Mouse (Mus musculus) heart, postnatal 0 days (tissue): ENCODE measurements at regions not wholly inside any gene's neighbourhood (a gene's known extent, or its start where the extent isn't known, plus 50 kb on each side); places are given as distances from the start of the nearest gene placed in this dataset.

Source experiments
- ATAC-seq: fragments of 200-750 bp; cut with Nextera tagmentation; 2 replicates; pipeline ENCODE4 v1.8.0; 2017; ENCODE audit warnings: low read depth, moderate number of reproducible peaks, moderate library complexity; ENCODE audit not compliant: insufficient read depth
- DNase-seq: peaks from one replicate; pipeline ENCODE4 v3.0.0-alpha.2; 2016; ENCODE audit warnings: low spot score
- H3K27ac ChIP-seq: fragments of 300-500 bp; sonication (generic); 2 replicates; pipeline ENCODE4 v1.5.1; 2014; ENCODE audit warnings: low read depth, mild to moderate bottlenecking
- H3K27me3 ChIP-seq: fragments of 300-500 bp; sonication (generic); 2 replicates; pipeline ENCODE4 v1.6.1; 2014; ENCODE audit warnings: low read length, mixed read lengths; ENCODE audit not compliant: control insufficient read depth, insufficient read depth
- H3K36me3 ChIP-seq: fragments of 300-500 bp; sonication (generic); replicated peaks from 2 replicates; pipeline ENCODE4 v1.6.1; 2014; ENCODE audit warnings: low read length, mixed read lengths; ENCODE audit not compliant: control insufficient read depth, insufficient read depth
- H3K4me1 ChIP-seq: fragments of 300-500 bp; sonication (generic); 2 replicates; pipeline ENCODE4 v1.6.1; 2014; ENCODE audit warnings: antibody characterized with exemption; ENCODE audit not compliant: control insufficient read depth, insufficient read depth
- H3K4me2 ChIP-seq: fragments of 300-500 bp; sonication (generic); 2 replicates; pipeline ENCODE4 v1.6.1; 2014; ENCODE audit warnings: low read depth, mild to moderate bottlenecking, low read length, moderate library complexity
- H3K4me3 ChIP-seq: fragments of 300-500 bp; sonication (generic); 2 replicates; pipeline ENCODE4 v1.5.1; 2014; ENCODE audit warnings: low read depth, low read length
- H3K9ac ChIP-seq: fragments of 300-500 bp; sonication (generic); replicated peaks from 2 replicates; pipeline ENCODE4 v1.6.1; 2014; ENCODE audit warnings: low read depth, low read length, mixed read lengths
- H3K9me3 ChIP-seq: fragments of 300-500 bp; sonication (generic); replicated peaks from 2 replicates; pipeline ENCODE4 v1.6.1; 2016; ENCODE audit warnings: low read length; ENCODE audit not compliant: control insufficient read depth
- CTCF ChIP-seq: IDR thresholded peaks from 2 replicates; pipeline ENCODE4 v1.5.1; 2016; ENCODE audit warnings: antibody characterized with exemption, control low read depth, low read depth
- EP300 ChIP-seq: IDR thresholded peaks from 2 replicates; pipeline ENCODE4 v1.6.1; 2016; ENCODE audit warnings: antibody characterized with exemption, low read depth
- WGBS: fragments of 180-500 bp; shearing (Covaris S2); extraction: QIAGEN DNeasy Blood & Tissue Kit; methylation state at CpG from one replicate; pipeline ENCODE4 v1.1.7; 2014; 5-methylcytosine and 5-hydroxymethylcytosine counted together

- no peak for DNase-seq
- no peak for ATAC-seq
- no peaks in the 10 kb centered on the region for H3K27me3 ChIP-seq
- TF ChIP-seq CTCF (no peak), EP300 (no peak)
- H3K36me3 ChIP-seq = no peaks in the 10 kb centered on the region
- 0 out of 2 replicates have a peak, but pooled peaks cover 4% of the 10 kb centered on the region for H3K9me3 ChIP-seq
- H3K4me1 ChIP-seq = no peaks in the 10 kb centered on the region
- no peak overlapping the region for H3K9ac ChIP-seq
- H3K27ac ChIP-seq = no peak overlapping the region
- no peak overlapping the region for H3K4me3 ChIP-seq
- H3K4me2 ChIP-seq = no peak overlapping the region
- 49% methylated on average over 2 of the region's 2 CpGs for WGBS
Observed at GRCm38 (mm10) chr19:16075512-16076086, 57.0 kb upstream of the Gnaq start.

GRCm38 (mm10) chr19:16075026-16075425 lies 57.6 kb upstream of the Gnaq start:
- ATAC-seq (no peak), DNase-seq (no peak)
- Histone ChIP-seq H3K36me3 (no peaks in the 10 kb centered on the region), H3K4me1 (no peaks in the 10 kb centered on the region), H3K4me2 (no peak overlapping the region), H3K27ac (no peak overlapping the region), H3K27me3 (no peaks in the 10 kb centered on the region), H3K9me3 (0 out of 2 replicates have a peak, but pooled peaks cover 4% of the 10 kb centered on the region), H3K4me3 (no peak overlapping the region), H3K9ac (no peak overlapping the region)
- no peak for TF ChIP-seq EP300
- no peak for TF ChIP-seq CTCF
- 78% methylated on average over 1 of the region's 1 CpGs for WGBS

GRCm38 (mm10) chr19:16067314-16067713 lies 65.3 kb upstream of the Gnaq start:
- no peaks in the 10 kb centered on the region for H3K4me1 ChIP-seq
- H3K4me3 ChIP-seq = no peak overlapping the region
- no peaks in the 10 kb centered on the region for H3K36me3 ChIP-seq
- DNase-seq = no peak
- H3K27me3 ChIP-seq = no peaks in the 10 kb centered on the region
- TF ChIP-seq CTCF = no peak
- TF ChIP-seq EP300 = no peak
- no peak overlapping the region for H3K9ac ChIP-seq
- no peak overlapping the region for H3K27ac ChIP-seq
- WGBS = 55% methylated on average over 6 of the region's 6 CpGs
- 0 out of 2 replicates have a peak, but pooled peaks cover 4% of the 10 kb centered on the region for H3K9me3 ChIP-seq
- ATAC-seq = no peak
- H3K4me2 ChIP-seq = no peak overlapping the region

GRCm38 (mm10) chr19:16064911-16065310 lies 67.7 kb upstream of the Gnaq start:
- Histone ChIP-seq H3K9ac (no peak overlapping the region), H3K27me3 (no peaks in the 10 kb centered on the region), H3K27ac (no peak overlapping the region), H3K4me1 (no peaks in the 10 kb centered on the region), H3K9me3 (no peaks in the 10 kb centered on the region), H3K4me3 (no peak overlapping the region), H3K36me3 (no peaks in the 10 kb centered on the region), H3K4me2 (no peak overlapping the region)
- TF ChIP-seq CTCF = no peak
- TF ChIP-seq EP300 = no peak
- WGBS = 89% methylated on average over 3 of the region's 3 CpGs
- DNase-seq (no peak), ATAC-seq (no peak)

- Histone ChIP-seq H3K27ac (no peak overlapping the region), H3K9ac (no peak overlapping the region; the same call in 1 of the 2 replicates), H3K4me3 (peak overlapping the region; percentile 21), H3K4me2 (peak overlapping the region; percentile 58), H3K27me3 (no peaks in the 10 kb centered on the region), H3K4me1 (no peaks in the 10 kb centered on the region), H3K9me3 (no peaks in the 10 kb centered on the region), H3K36me3 (no peaks in the 10 kb centered on the region)
- peak; percentile 68; the same call in 1 of the 2 replicates for ATAC-seq
- peak; percentile 93 for TF ChIP-seq CTCF
- TF ChIP-seq EP300 = no peak
- peak; percentile 75 for DNase-seq
- WGBS = 12% methylated on average over 12 of the region's 12 CpGs
Observed at GRCm38 (mm10) chr19:16063916-16064580, 68.6 kb upstream of the Gnaq start.

- Histone ChIP-seq H3K4me1 (no peaks in the 10 kb centered on the region), H3K4me2 (peak overlapping the region; percentile 58), H3K27me3 (no peaks in the 10 kb centered on the region), H3K9ac (no peak overlapping the region), H3K27ac (no peak overlapping the region), H3K4me3 (peak overlapping the region; percentile 21; the same call in 1 of the 2 replicates), H3K9me3 (no peaks in the 10 kb centered on the region), H3K36me3 (no peaks in the 10 kb centered on the region)
- TF ChIP-seq EP300 (no peak), CTCF (no peak)
- 18% methylated on average over 8 of the region's 8 CpGs for WGBS
- no peak for DNase-seq
- ATAC-seq = no peak; the same call in 1 of the 2 replicates
Observed at GRCm38 (mm10) chr19:16063533-16063915, 69.1 kb upstream of the Gnaq start.
